Mouse (Mus musculus) forebrain, embryonic 12.5 days (tissue): ENCODE results near the gene Naa50. TPM values are rescaled to one million over a fixed set of nuclear protein-coding genes. Genes with fewer than 3 reads are reported as not detected.

Experiments used
- ATAC-seq: fragments of 200-750 bp; cut with Nextera tagmentation; 2 replicates; pipeline ENCODE4 v1.8.0; 2017; ENCODE audit warnings: moderate TSS enrichment; ENCODE audit not compliant: low FRiP score
- H3K27ac ChIP-seq: fragments of 300-500 bp; sonication (generic); 2 replicates; pipeline ENCODE4 v1.5.1; 2016; ENCODE audit warnings: mild to moderate bottlenecking
- H3K27me3 ChIP-seq: fragments of 300-500 bp; sonication (generic); 2 replicates; pipeline ENCODE4 v1.6.1; 2016; ENCODE audit warnings: mild to moderate bottlenecking
- H3K36me3 ChIP-seq: fragments of 300-500 bp; sonication (generic); replicated peaks from 2 replicates; pipeline ENCODE4 v1.6.1; 2016; ENCODE audit warnings: mild to moderate bottlenecking
- H3K4me1 ChIP-seq: fragments of 300-500 bp; sonication (generic); 2 replicates; pipeline ENCODE4 v1.6.1; 2016
- H3K4me2 ChIP-seq: fragments of 300-500 bp; sonication (generic); 2 replicates; pipeline ENCODE4 v1.6.1; 2016; ENCODE audit warnings: mild to moderate bottlenecking, moderate library complexity
- H3K4me3 ChIP-seq: fragments of 300-500 bp; sonication (generic); replicated peaks from 2 replicates; pipeline ENCODE4 v1.5.1; 2016; ENCODE audit warnings: mild to moderate bottlenecking
- H3K9ac ChIP-seq: fragments of 300-500 bp; sonication (generic); 2 replicates; pipeline ENCODE4 v1.6.1; 2016; ENCODE audit warnings: mild to moderate bottlenecking
- H3K9me3 ChIP-seq: fragments of 300-500 bp; sonication (generic); 2 replicates; pipeline ENCODE4 v1.6.1; 2016
- WGBS: fragments of 180-500 bp; shearing (Covaris S2); methylation state at CpG from one replicate; pipeline ENCODE4 v1.1.7; 2016; 5-methylcytosine and 5-hydroxymethylcytosine counted together
- polyA plus RNA-seq: library from polyadenylated mRNA; unstranded; fragments of >200 nt; fragmentation: Nextera tagmentation; extraction: Ambion mirVana; gene quantifications from 2 replicates; pipeline ENCODE4 v1.2.1, GENCODE M21; 2016

The Naa50 gene
- 116 and 117 TPM in 2 replicates for polyA plus RNA-seq

GRCm38 (mm10) chr16:44139536-44140185, at the start of gene Naa50, which contains the start of gene Atp6v1a:
TSS of gene Naa50 (plus strand) at chr16:44139830.
TSS of gene Atp6v1a (minus strand) at chr16:44139705.
- WGBS = under 1% methylated on average over 48 of the region's 71 CpGs
- ATAC-seq = peak; percentile 92
- Histone ChIP-seq H3K27me3 (no peaks in the 10 kb centered on the region), H3K27ac (peak within 1 kb of the TSS; percentile 99), H3K4me2 (peak within 1 kb of the TSS; percentile 88), H3K36me3 (no peaks in the 10 kb centered on the region), H3K9me3 (no peaks in the 10 kb centered on the region), H3K4me3 (peak within 1 kb of the TSS; percentile 94), H3K9ac (peak within 1 kb of the TSS; percentile 94), H3K4me1 (peaks cover 15% of the 10 kb centered on the region)

DNA sequence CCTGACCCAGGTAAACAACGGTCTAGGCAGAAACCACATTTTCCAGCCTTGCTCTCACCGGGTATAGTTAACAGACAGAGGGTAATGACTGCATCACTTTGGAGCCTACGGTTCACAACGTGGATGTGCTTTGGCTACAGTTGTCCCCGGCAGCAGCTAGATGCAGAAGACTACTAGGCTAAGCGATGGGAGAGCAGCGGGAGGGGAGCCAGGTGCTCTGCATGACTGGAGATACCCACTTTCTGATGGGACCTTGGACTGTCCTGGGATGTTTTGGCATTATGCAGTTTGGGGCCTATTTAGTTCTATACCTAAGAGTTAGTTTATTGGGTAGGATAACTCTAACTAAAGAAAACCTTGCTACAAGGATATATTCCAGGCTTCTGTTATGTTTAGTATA, 40.3 kb upstream of the Naa50 start:
- Histone ChIP-seq H3K9ac (no peak overlapping the region), H3K36me3 (peaks cover 75% of the 10 kb centered on the region), H3K4me3 (no peak overlapping the region), H3K9me3 (no peaks in the 10 kb centered on the region), H3K27me3 (no peaks in the 10 kb centered on the region), H3K27ac (no peak overlapping the region), H3K4me1 (no peaks in the 10 kb centered on the region), H3K4me2 (no peak overlapping the region)
- ATAC-seq = no peak
- WGBS = 92% methylated on average over 7 of the region's 7 CpGs

DNA sequence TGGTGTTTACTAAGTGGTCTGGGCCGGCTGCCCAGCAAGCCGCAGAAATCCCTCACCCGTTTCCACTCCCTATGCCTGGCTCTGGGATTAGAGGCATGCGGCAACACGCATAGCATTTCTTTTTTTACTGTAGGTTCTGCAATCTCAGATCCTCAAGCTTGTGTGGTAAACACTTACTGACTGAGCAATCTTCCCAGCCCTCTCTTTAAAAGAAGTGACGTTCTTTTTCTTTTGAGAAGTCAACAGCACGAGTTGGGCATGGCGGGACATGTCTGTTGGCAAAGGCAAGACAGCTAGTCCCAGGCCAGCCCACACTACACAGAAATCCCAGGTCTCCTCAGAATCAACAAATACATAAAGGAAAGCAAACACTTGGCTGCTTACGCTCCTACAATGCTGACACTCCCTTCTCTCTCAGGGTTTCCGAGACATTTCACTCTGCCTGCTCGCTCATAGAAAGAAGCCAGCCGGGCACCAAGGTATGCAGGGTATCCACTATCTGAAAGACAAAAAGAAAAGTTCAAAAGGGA, 38.4 kb upstream of the Naa50 start:
- H3K4me1 ChIP-seq = no peaks in the 10 kb centered on the region
- no peak overlapping the region for H3K9ac ChIP-seq
- no peak overlapping the region for H3K4me2 ChIP-seq
- H3K27ac ChIP-seq = no peak overlapping the region
- no peak for ATAC-seq
- no peaks in the 10 kb centered on the region for H3K9me3 ChIP-seq
- H3K4me3 ChIP-seq = no peak overlapping the region
- H3K27me3 ChIP-seq = no peaks in the 10 kb centered on the region
- peaks cover 64% of the 10 kb centered on the region for H3K36me3 ChIP-seq
- 91% methylated on average over 12 of the region's 12 CpGs for WGBS

- no peak for ATAC-seq
- WGBS = 94% methylated on average over 2 of the region's 2 CpGs
- Histone ChIP-seq H3K4me2 (no peak overlapping the region), H3K27ac (no peak overlapping the region), H3K27me3 (no peaks in the 10 kb centered on the region), H3K4me3 (no peak overlapping the region), H3K36me3 (peaks cover 67% of the 10 kb centered on the region), H3K9ac (no peak overlapping the region), H3K4me1 (no peaks in the 10 kb centered on the region), H3K9me3 (no peaks in the 10 kb centered on the region)
Measured at GRCm38 (mm10) chr16:44102925-44103324, 36.7 kb upstream of the Naa50 start.

DNA sequence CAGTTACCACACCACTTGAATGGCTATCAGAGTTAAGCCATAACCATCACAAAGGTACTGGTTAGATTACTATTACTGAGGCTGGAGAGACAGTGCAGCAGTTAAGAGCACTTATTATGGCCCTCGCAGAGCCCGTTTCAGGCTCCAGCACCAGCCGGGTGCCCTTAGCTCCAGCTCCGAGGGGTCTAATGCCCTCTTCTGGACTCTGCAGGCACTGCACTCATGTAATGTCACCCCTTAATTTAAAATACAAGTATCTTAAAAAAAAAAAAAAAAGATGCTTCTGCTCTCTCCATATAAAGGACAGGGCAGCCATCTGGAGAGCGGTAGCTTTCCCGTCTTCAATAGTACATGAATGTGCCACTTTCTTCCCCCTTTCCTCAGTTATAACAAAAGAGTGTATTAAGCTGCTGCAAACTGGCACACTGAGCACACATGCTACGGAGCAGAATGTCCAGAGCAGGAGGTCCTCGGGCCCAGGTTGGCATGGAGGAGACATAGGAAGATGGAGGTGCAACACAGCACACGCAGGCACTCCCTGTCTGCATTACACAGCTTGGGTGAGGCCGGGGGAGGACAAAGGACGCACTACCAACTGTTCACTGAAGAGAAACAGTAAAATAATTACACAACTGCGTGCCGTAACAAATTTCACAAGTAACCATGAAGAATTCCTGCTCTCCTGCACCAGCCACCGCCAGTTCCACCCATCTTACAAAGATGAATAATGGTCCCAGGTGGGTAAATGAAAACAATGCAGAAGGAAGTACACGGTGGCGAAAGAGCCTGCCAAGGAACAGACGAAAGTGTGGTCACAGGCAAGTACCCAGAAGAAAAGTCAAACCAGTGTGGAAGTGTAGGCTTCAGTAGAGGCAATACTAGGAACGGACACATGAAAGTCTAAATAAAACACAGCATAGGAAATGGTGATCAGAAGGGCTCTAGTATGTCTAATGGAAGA, 35.5 kb upstream of the Naa50 start:
- ATAC-seq = no peak
- no peak overlapping the region for H3K9ac ChIP-seq
- no peaks in the 10 kb centered on the region for H3K9me3 ChIP-seq
- H3K27ac ChIP-seq = no peak overlapping the region
- 90% methylated on average over 18 of the region's 18 CpGs for WGBS
- H3K36me3 ChIP-seq = peaks cover 68% of the 10 kb centered on the region
- no peaks in the 10 kb centered on the region for H3K4me1 ChIP-seq
- H3K27me3 ChIP-seq = no peaks in the 10 kb centered on the region
- H3K4me3 ChIP-seq = no peak overlapping the region
- H3K4me2 ChIP-seq = no peak overlapping the region

- H3K4me2 ChIP-seq = no peak overlapping the region
- no peak for ATAC-seq
- H3K27me3 ChIP-seq = no peaks in the 10 kb centered on the region
- H3K4me3 ChIP-seq = no peak overlapping the region
- 88% methylated on average over 2 of the region's 2 CpGs for WGBS
- H3K36me3 ChIP-seq = peaks cover 72% of the 10 kb centered on the region
- H3K4me1 ChIP-seq = no peaks in the 10 kb centered on the region
- H3K9ac ChIP-seq = no peak overlapping the region
- H3K9me3 ChIP-seq = no peaks in the 10 kb centered on the region
- no peak overlapping the region for H3K27ac ChIP-seq
Measured at GRCm38 (mm10) chr16:44105211-44105610, 34.4 kb upstream of the Naa50 start.

DNA sequence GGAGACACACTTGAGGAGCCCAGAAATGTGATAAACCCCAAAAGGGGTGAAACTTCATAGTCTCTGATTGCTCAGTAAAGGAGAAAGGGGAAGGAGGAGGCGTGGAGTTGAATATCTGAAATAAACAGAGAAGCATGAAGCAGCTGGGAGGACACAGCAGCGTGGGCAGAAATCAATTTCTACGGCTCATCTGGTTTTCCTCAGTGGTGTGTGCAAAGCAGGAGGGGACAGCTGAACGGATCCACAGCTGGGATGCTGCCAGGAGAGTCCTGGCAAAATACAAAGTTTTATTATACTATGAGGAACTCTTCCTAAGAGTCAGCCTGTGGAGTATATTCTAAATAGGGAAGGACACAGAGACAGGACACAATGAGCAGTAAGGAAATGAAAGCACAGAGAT, 30.6 kb upstream of the Naa50 start:
- no peaks in the 10 kb centered on the region for H3K27me3 ChIP-seq
- 92% methylated on average over 4 of the region's 4 CpGs for WGBS
- no peak overlapping the region for H3K9ac ChIP-seq
- ATAC-seq = no peak
- H3K9me3 ChIP-seq = no peaks in the 10 kb centered on the region
- no peaks in the 10 kb centered on the region for H3K4me1 ChIP-seq
- no peak overlapping the region for H3K4me3 ChIP-seq
- peaks cover 56% of the 10 kb centered on the region for H3K36me3 ChIP-seq
- H3K27ac ChIP-seq = no peak overlapping the region
- no peak overlapping the region for H3K4me2 ChIP-seq

- 87% methylated on average over 7 of the region's 7 CpGs for WGBS
- ATAC-seq = no peak
- H3K36me3 ChIP-seq = 0 out of 2 replicates have a peak, but pooled peaks cover 13% of the 10 kb centered on the region
- H3K9me3 ChIP-seq = no peaks in the 10 kb centered on the region
- H3K4me1 ChIP-seq = no peaks in the 10 kb centered on the region
- no peak overlapping the region for H3K4me2 ChIP-seq
- no peak overlapping the region for H3K4me3 ChIP-seq
- H3K9ac ChIP-seq = no peak overlapping the region
- no peaks in the 10 kb centered on the region for H3K27me3 ChIP-seq
- no peak overlapping the region for H3K27ac ChIP-seq
Measured at GRCm38 (mm10) chr16:44119753-44120501, 19.7 kb upstream of the Naa50 start.

GRCm38 (mm10) chr16:44122122-44122521, 17.5 kb upstream of the Naa50 start:
- no peaks in the 10 kb centered on the region for H3K4me1 ChIP-seq
- no peak overlapping the region for H3K9ac ChIP-seq
- no peak overlapping the region for H3K4me2 ChIP-seq
- ATAC-seq = no peak
- no peaks in the 10 kb centered on the region for H3K36me3 ChIP-seq
- H3K4me3 ChIP-seq = no peak overlapping the region
- no peaks in the 10 kb centered on the region for H3K9me3 ChIP-seq
- H3K27me3 ChIP-seq = no peaks in the 10 kb centered on the region
- WGBS = 88% methylated on average over 6 of the region's 6 CpGs
- no peak overlapping the region for H3K27ac ChIP-seq

GRCm38 (mm10) chr16:44122574-44122973, 17.1 kb upstream of the Naa50 start:
- no peak overlapping the region for H3K4me3 ChIP-seq
- ATAC-seq = no peak
- no peaks in the 10 kb centered on the region for H3K27me3 ChIP-seq
- no peak overlapping the region for H3K27ac ChIP-seq
- no peak overlapping the region for H3K9ac ChIP-seq
- H3K9me3 ChIP-seq = no peaks in the 10 kb centered on the region
- no peaks in the 10 kb centered on the region for H3K4me1 ChIP-seq
- 94% methylated on average over 6 of the region's 6 CpGs for WGBS
- no peak overlapping the region for H3K4me2 ChIP-seq
- no peaks in the 10 kb centered on the region for H3K36me3 ChIP-seq

GRCm38 (mm10) chr16:44122982-44123725, 16.5 kb upstream of the Naa50 start:
- ATAC-seq = no peak
- 92% methylated on average over 7 of the region's 7 CpGs for WGBS
- no peak overlapping the region for H3K27ac ChIP-seq

More at GRCm38 (mm10) chr16:44122982-44123725, 16.5 kb upstream of the Naa50 start:
- no peaks in the 10 kb centered on the region for H3K36me3 ChIP-seq
- no peak overlapping the region for H3K9ac ChIP-seq
- H3K4me3 ChIP-seq = no peak overlapping the region
- H3K27me3 ChIP-seq = no peaks in the 10 kb centered on the region
- no peak overlapping the region for H3K4me2 ChIP-seq
- no peaks in the 10 kb centered on the region for H3K4me1 ChIP-seq
- no peaks in the 10 kb centered on the region for H3K9me3 ChIP-seq
